Mouse (Mus musculus): ENCODE measurements at regions not wholly inside any gene's neighbourhood (a gene's known extent, or its start where the extent isn't known, plus 50 kb on each side); places are given as distances from the start of the nearest gene placed in this dataset.

GRCm38 (mm10) chr13:16659894-16660293 is 648.2 kb downstream of the Inhba start:
- TF ChIP-seq GATA4 (IDR thresholded peaks at IDR 0.05; ENCODE audit: insufficient replicate concordance, low read length): no peak

GRCm38 (mm10) chr13:16668652-16669051 is 657.0 kb downstream of the Inhba start:
- no peak for TF ChIP-seq GATA4 (IDR thresholded peaks at IDR 0.05; ENCODE audit: insufficient replicate concordance, low read length)

DNA sequence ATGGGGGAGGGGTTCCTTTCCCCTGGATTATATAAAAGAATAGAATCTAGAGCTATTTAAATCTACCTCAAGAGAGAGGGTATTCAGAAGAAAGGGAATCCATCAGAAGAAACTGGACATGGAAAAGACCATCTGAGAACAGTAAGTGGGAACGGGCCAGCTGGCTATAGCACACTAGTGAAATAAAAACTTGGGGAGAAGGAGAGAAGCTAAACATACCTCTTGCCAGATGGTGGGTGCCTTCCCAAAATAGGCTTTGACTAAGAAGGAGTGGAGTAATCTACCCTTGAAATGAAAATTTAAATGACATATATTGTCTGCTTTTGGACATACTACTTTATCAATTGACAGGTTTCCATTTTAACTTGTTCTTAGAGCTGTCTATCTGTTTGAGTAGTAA is 657.6 kb downstream of the Inhba start:
- no peak for TF ChIP-seq GATA4 (IDR thresholded peaks at IDR 0.05; ENCODE audit: insufficient replicate concordance, low read length)

- TF ChIP-seq GATA4 (IDR thresholded peaks at IDR 0.05; ENCODE audit: insufficient replicate concordance, low read length): no peak
Observed at GRCm38 (mm10) chr13:16670047-16670733, 658.5 kb downstream of the Inhba start.

DNA sequence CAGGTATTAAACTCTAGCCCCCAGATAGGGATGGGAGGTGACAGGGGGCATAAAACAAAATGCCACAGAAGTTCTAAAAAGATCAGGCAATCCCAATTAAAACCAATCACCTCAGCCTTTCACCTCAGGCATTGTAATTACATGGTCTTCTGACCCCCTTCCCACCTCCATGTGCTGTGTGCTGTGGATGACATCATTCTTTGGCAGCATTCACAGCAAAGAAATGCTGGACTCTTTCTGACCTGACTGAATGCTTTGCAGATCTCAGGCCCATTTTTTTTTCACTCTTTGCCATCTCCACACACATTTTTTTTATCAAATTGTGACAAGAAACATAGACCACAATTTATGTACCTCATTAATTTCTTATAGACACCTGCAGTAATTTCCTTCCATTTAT is 659.1 kb downstream of the Inhba start:
- no peak for TF ChIP-seq GATA4 (IDR thresholded peaks at IDR 0.05; ENCODE audit: insufficient replicate concordance, low read length)

GRCm38 (mm10) chr13:16676873-16677272 is 665.2 kb downstream of the Inhba start:
- no peak for TF ChIP-seq GATA4 (IDR thresholded peaks at IDR 0.05; ENCODE audit: insufficient replicate concordance, low read length)

GRCm38 (mm10) chr13:16678246-16679024 is 666.8 kb downstream of the Inhba start:
- TF ChIP-seq GATA4 (IDR thresholded peaks at IDR 0.05; ENCODE audit: insufficient replicate concordance, low read length): no peak

DNA sequence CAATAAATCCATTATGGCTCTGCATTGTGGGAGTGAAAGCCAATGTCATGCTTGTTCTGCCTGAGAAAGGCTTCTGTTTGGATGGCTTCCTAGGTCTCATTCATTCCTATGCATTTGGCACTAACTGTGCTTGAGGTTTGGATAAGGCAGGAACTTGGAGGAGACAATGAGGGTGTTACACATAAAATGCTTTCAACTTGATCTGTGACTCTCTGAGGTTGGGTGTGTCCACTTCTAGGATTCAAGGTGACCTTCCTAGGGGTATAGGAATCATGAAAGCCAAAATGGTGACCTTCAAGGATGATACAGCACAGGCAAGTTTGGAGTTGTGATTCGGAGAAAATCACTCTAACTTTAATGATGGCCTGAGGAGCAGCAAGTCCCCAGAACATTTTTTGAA is 682.5 kb downstream of the Inhba start:
- no peak for TF ChIP-seq GATA4 (IDR thresholded peaks at IDR 0.05; ENCODE audit: insufficient replicate concordance, low read length)

DNA sequence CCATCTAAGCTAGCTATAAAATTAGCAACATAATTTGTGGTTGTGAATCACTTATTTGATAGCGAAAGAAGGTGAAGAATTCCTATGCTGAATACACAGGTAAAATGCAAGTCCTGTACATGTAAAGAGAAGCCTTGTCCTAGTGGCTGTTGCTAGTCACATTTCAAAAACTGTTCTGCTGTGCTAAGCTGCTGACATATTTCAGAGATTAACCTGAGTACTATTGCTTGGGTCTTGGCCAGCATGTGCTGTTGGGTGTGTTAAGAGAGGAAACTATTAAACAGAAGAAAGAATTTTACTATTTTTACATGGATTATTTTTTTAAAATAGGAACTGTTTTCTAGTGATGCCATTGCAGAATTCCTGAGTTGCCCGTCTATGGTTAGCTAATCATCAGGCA is 689.3 kb downstream of the Inhba start:
- TF ChIP-seq GATA4 (IDR thresholded peaks at IDR 0.05; ENCODE audit: insufficient replicate concordance, low read length): no peak

GRCm38 (mm10) chr13:16702138-16702537 is 690.5 kb downstream of the Inhba start:
- no peak for TF ChIP-seq GATA4 (IDR thresholded peaks at IDR 0.05; ENCODE audit: insufficient replicate concordance, low read length)

GRCm38 (mm10) chr13:16705217-16706104 is 693.8 kb downstream of the Inhba start:
- no peak for TF ChIP-seq GATA4 (IDR thresholded peaks at IDR 0.05; ENCODE audit: insufficient replicate concordance, low read length)

DNA sequence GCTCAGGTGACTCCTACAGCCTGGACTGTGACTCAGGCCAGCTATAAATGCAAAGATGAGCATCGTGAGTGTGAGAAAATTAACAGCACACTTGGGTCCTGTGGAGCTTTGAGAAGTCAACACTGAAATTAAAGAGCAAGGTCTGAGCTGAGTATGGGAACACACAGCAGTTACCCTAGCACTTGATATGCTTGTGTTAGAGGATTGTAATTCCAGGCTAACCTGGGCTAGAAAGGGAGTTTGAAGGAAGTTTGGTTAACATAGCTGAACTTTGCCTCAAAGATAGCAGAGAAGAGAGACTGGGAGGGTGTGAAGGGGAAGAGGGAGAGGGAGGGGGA is 694.4 kb downstream of the Inhba start:
- no peak for TF ChIP-seq GATA4 (IDR thresholded peaks at IDR 0.05; ENCODE audit: insufficient replicate concordance, low read length)

- no peak for TF ChIP-seq GATA4 (IDR thresholded peaks at IDR 0.05; ENCODE audit: insufficient replicate concordance, low read length)
Observed at GRCm38 (mm10) chr13:16715296-16715960, 703.8 kb downstream of the Inhba start.

DNA sequence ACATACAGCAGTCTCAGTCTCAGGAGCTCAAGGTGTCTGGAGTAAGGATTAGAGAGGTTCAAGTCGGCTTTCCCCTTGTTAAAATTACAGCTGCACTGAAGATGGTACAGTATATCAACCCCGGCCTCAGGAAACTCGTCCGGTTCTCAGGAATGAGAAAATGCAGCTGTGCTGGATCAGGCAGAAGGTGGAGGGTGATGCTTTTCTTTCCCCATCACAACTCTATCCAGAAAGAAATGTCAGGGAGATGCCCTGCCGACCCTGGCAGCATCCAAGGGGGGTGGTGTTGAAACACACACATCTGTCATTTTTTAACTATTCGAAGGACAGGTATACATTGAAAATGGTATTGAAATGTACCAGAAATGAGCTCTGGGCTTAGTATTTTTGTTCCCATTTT is 704.7 kb downstream of the Inhba start:
- TF ChIP-seq GATA4 (IDR thresholded peaks at IDR 0.05; ENCODE audit: insufficient replicate concordance, low read length): no peak

Data from liver, adult (tissue).